Mouse (Mus musculus) B cell, adult 2 months (primary cell): ENCODE results near the gene Ttll13.

Experiments used
- DNase-seq, 2 experiments: peaks; one replicate each; pipeline ENCODE4 v3.0.0; 2022

Gene Ttll13

GRCm38 (mm10) chr7:80215398-80215797, 30.8 kb upstream of the Ttll13 start:
- peak; percentile 90 to 91 for DNase-seq

- no peak for DNase-seq
Measured at GRCm38 (mm10) chr7:80216566-80216965, 29.6 kb upstream of the Ttll13 start.

- no peak for DNase-seq
Measured at GRCm38 (mm10) chr7:80218666-80219065, 27.5 kb upstream of the Ttll13 start.

GRCm38 (mm10) chr7:80220237-80220797, 25.9 kb upstream of the Ttll13 start:
- DNase-seq: no peak

GRCm38 (mm10) chr7:80221179-80221750, 24.9 kb upstream of the Ttll13 start:
- DNase-seq: no peak

- DNase-seq: no peak
Measured at GRCm38 (mm10) chr7:80227065-80227464, 19.1 kb upstream of the Ttll13 start.

- peak; percentile 36 to 43 for DNase-seq
Measured at GRCm38 (mm10) chr7:80230196-80230595, 16.0 kb upstream of the Ttll13 start.

- no peak for DNase-seq
Measured at GRCm38 (mm10) chr7:80231971-80232488, 14.1 kb upstream of the Ttll13 start.

GRCm38 (mm10) chr7:80232489-80233029, 13.6 kb upstream of the Ttll13 start, which contains the start of the genes Cib1 and Gdpgp1:
TSS of gene Cib1 (minus strand) at chr7:80232813.
TSS of gene Gdpgp1 (plus strand) at chr7:80232865.
- DNase-seq: peak; percentile 98 to 99

- DNase-seq: no peak
Measured at GRCm38 (mm10) chr7:80233799-80234198, 12.4 kb upstream of the Ttll13 start.

GRCm38 (mm10) chr7:80238542-80238941, 7.6 kb upstream of the Ttll13 start:
- DNase-seq: no peak

GRCm38 (mm10) chr7:80241661-80242060, 4.5 kb upstream of the Ttll13 start:
- no peak for DNase-seq

GRCm38 (mm10) chr7:80244851-80245250, 1.3 kb upstream of the Ttll13 start:
- no peak for DNase-seq

GRCm38 (mm10) chr7:80246859-80247258, 683 bp downstream of the Ttll13 start:
- DNase-seq: no peak

- no peak for DNase-seq
Measured at GRCm38 (mm10) chr7:80252437-80252836, 6.3 kb downstream of the Ttll13 start.

- no peak for DNase-seq
Measured at GRCm38 (mm10) chr7:80252886-80253285, 6.7 kb downstream of the Ttll13 start.

GRCm38 (mm10) chr7:80255981-80256380, 9.8 kb downstream of the Ttll13 start:
- peak; percentile 33 to 35 for DNase-seq

- DNase-seq: no peak
Measured at GRCm38 (mm10) chr7:80257706-80258105, 11.5 kb downstream of the Ttll13 start.

- peak; percentile 81 to 83 for DNase-seq
Measured at GRCm38 (mm10) chr7:80260625-80261371, 14.6 kb downstream of the Ttll13 start, which contains the start of gene Ngrn. TSS of gene Ngrn (plus strand) at chr7:80261215.

- no peak for DNase-seq
Measured at GRCm38 (mm10) chr7:80261372-80261990, 15.3 kb downstream of the Ttll13 start.

GRCm38 (mm10) chr7:80264606-80265005, 18.4 kb downstream of the Ttll13 start:
- DNase-seq: no peak

- no peak for DNase-seq
Measured at GRCm38 (mm10) chr7:80267764-80268163, 21.6 kb downstream of the Ttll13 start.
